34 mouse cellular contexts compared by ENCODE assay signal in the genomic region with DNA sequence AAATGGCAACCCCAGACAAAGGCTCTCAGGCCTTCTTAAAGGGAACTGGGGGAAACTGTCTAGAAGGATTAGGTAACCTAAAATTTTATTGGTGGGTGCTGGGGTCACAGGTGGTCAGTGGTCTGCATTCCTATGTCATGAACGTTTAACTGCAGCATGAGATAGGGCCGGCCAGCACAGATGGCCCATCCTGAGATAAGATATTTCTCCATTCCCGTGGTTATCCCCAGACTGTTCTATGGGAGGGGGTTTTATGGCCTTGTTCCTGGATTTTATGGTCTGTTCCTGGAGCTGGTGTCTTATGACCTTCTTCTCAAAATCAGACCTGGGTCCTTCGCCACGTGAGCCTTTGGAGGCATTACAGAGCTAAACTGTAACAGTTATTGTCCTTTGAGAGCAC.
"Had no signal": no experiment of that assay in that cellular context is flagged by ENCODE, and none has a peak within 500 bp of the region (broad histone marks: within the 10 kb centered on the region; RNA-seq: fewer than 3 reads in every experiment).

No protein-coding gene starts in this region.

- H3K27ac ChIP-seq: heart, adult 2 months; heart, embryonic 10.5 days; heart, embryonic 13.5 days; heart, embryonic 15.5 days; hindbrain, embryonic 10.5 days; hindbrain, embryonic 12.5 days; hindbrain, embryonic 13.5 days; hindbrain, embryonic 14.5 days; hindbrain, embryonic 15.5 days; hindbrain, postnatal 0 days; kidney, embryonic 15.5 days; kidney, postnatal 0 days; layer of hippocampus, adult 2 months; left cerebral cortex, adult 2 months had no signal

- H3K4me2 ChIP-seq: heart, embryonic 11.5 days; heart, embryonic 12.5 days; heart, embryonic 13.5 days; heart, embryonic 15.5 days; hindbrain, embryonic 12.5 days; hindbrain, embryonic 13.5 days; hindbrain, embryonic 14.5 days; hindbrain, embryonic 15.5 days; kidney, embryonic 15.5 days had no signal

- H3K9ac ChIP-seq: heart, embryonic 12.5 days; heart, embryonic 13.5 days; heart, embryonic 15.5 days; hindbrain, embryonic 12.5 days; hindbrain, embryonic 13.5 days; hindbrain, embryonic 14.5 days; hindbrain, embryonic 15.5 days; kidney, embryonic 15.5 days had no signal

- H3K4me1 ChIP-seq: hindbrain, embryonic 10.5 days; hindbrain, embryonic 12.5 days; hindbrain, embryonic 13.5 days; hindbrain, embryonic 15.5 days had no signal

- ATAC-seq: hindbrain, embryonic 16.5 days; hindbrain, postnatal 0 days; inflammation-experienced regulatory T-cells, adult 6 months had no signal

- H3K36me3 ChIP-seq: heart, embryonic 10.5 days; heart, embryonic 12.5 days; heart, embryonic 13.5 days; heart, embryonic 15.5 days; hindbrain, embryonic 10.5 days; hindbrain, embryonic 12.5 days; hindbrain, embryonic 13.5 days; hindbrain, embryonic 15.5 days; kidney, embryonic 15.5 days had no signal

- H3K9me3 ChIP-seq: heart, embryonic 10.5 days; heart, embryonic 12.5 days; heart, embryonic 13.5 days; heart, embryonic 15.5 days; hindbrain, embryonic 10.5 days; hindbrain, embryonic 12.5 days; hindbrain, embryonic 13.5 days; hindbrain, embryonic 15.5 days; kidney, embryonic 15.5 days had no signal

- DNase-seq: heart, adult 18-20 months; heart, adult 2 months; heart, postnatal 10 days; heart, postnatal 14 days; heart, postnatal 36 days; heart, postnatal 4 days; kidney, adult 11 months; kidney, adult 18-20 months; kidney, adult 2 months; kidney, adult 8-10 months; kidney, adult 9 months; kidney, postnatal 10 days; kidney, postnatal 14 days; kidney, postnatal 25 days; kidney, postnatal 36 days; kidney, postnatal 4 days; layer of hippocampus, postnatal 36 days had no signal

- H3K27me3 ChIP-seq: heart, embryonic 12.5 days; heart, embryonic 15.5 days; hindbrain, embryonic 12.5 days; hindbrain, embryonic 13.5 days; hindbrain, embryonic 15.5 days; kidney, embryonic 15.5 days had no signal

- H3K4me3 ChIP-seq: heart, adult 2 months; heart, embryonic 10.5 days; heart, embryonic 12.5 days; heart, embryonic 13.5 days; heart, embryonic 15.5 days; hindbrain, embryonic 10.5 days; hindbrain, embryonic 12.5 days; hindbrain, embryonic 13.5 days; hindbrain, embryonic 15.5 days; kidney, embryonic 15.5 days; layer of hippocampus, adult 2 months; left cerebral cortex, adult 2 months had no signal
